Mouse (Mus musculus): ENCODE data around the gene Serpina11. TPM values are rescaled to one million over a fixed set of nuclear protein-coding genes. Genes with fewer than 3 reads are reported as not detected.

The Serpina11 gene
- polyA plus RNA-seq, 1 experiment from 2014 or later: not detected

GRCm38 (mm10) chr12:103995292-103996072 lies 5.7 kb upstream of the Serpina11 start:
- H3K27ac ChIP-seq: no peak overlapping the region
- no peaks in the 10 kb centered on the region for H3K9me3 ChIP-seq
- H3K4me1 ChIP-seq: no peaks in the 10 kb centered on the region
- ATAC-seq (replicated peaks): peak; percentile 65
- H3K36me3 ChIP-seq (replicated peaks): no peaks in the 10 kb centered on the region
- H3K4me3 ChIP-seq: no peak overlapping the region
- no peak overlapping the region for H3K9ac ChIP-seq
- H3K4me2 ChIP-seq: no peak overlapping the region
- 37% methylated on average over 5 of the region's 5 CpGs for WGBS
- H3K27me3 ChIP-seq (replicated peaks): no peaks in the 10 kb centered on the region

GRCm38 (mm10) chr12:103992945-103993344 lies 3.2 kb upstream of the Serpina11 start:
- Histone ChIP-seq H3K4me1 (no peaks in the 10 kb centered on the region), H3K27me3 (replicated peaks) (no peaks in the 10 kb centered on the region), H3K9ac (no peak overlapping the region), H3K36me3 (replicated peaks) (no peaks in the 10 kb centered on the region), H3K4me2 (no peak overlapping the region), H3K4me3 (no peak overlapping the region), H3K9me3 (no peaks in the 10 kb centered on the region), H3K27ac (no peak overlapping the region)
- no peak for ATAC-seq (replicated peaks)
- WGBS: 82% methylated on average over 7 of the region's 7 CpGs

GRCm38 (mm10) chr12:103989514-103989767 lies 316 bp downstream of the Serpina11 start:
- ATAC-seq (replicated peaks): no peak
- H3K4me1 ChIP-seq: no peaks in the 10 kb centered on the region
- H3K4me2 ChIP-seq: no peak overlapping the region
- no peaks in the 10 kb centered on the region for H3K27me3 ChIP-seq (replicated peaks)
- no peak overlapping the region for H3K27ac ChIP-seq
- no peak overlapping the region for H3K9ac ChIP-seq
- no peak overlapping the region for H3K4me3 ChIP-seq
- 72% methylated on average over 2 of the region's 2 CpGs for whole genome bisulfite sequencing
- H3K9me3 ChIP-seq: no peaks in the 10 kb centered on the region
- no peaks in the 10 kb centered on the region for H3K36me3 ChIP-seq (replicated peaks)

GRCm38 (mm10) chr12:103988754-103989513 lies 823 bp downstream of the Serpina11 start:
- H3K36me3 ChIP-seq (replicated peaks): no peaks in the 10 kb centered on the region
- WGBS: 65% methylated on average over 14 of the region's 14 CpGs

GRCm38 (mm10) chr12:103985868-103986267 lies 3.9 kb downstream of the Serpina11 start:
- Histone ChIP-seq H3K4me2 (no peak overlapping the region), H3K4me1 (no peaks in the 10 kb centered on the region), H3K4me3 (no peak overlapping the region), H3K9ac (no peak overlapping the region), H3K27ac (no peak overlapping the region), H3K9me3 (no peaks in the 10 kb centered on the region), H3K36me3 (replicated peaks) (no peaks in the 10 kb centered on the region), H3K27me3 (replicated peaks) (no peaks in the 10 kb centered on the region)
- no peak for ATAC-seq (replicated peaks)
- WGBS: 77% methylated on average over 5 of the region's 5 CpGs

More at GRCm38 (mm10) chr12:103988754-103989513, 823 bp downstream of the Serpina11 start:
- Histone ChIP-seq H3K27ac (no peak overlapping the region), H3K9me3 (no peaks in the 10 kb centered on the region), H3K27me3 (replicated peaks) (no peaks in the 10 kb centered on the region), H3K4me3 (no peak overlapping the region), H3K4me2 (no peak overlapping the region), H3K9ac (no peak overlapping the region), H3K4me1 (no peaks in the 10 kb centered on the region)
- ATAC-seq (replicated peaks): no peak

GRCm38 (mm10) chr12:103984935-103985334 lies 4.8 kb downstream of the Serpina11 start:
- Histone ChIP-seq H3K27me3 (replicated peaks) (no peaks in the 10 kb centered on the region), H3K27ac (no peak overlapping the region), H3K4me3 (no peak overlapping the region), H3K4me2 (no peak overlapping the region), H3K9me3 (no peaks in the 10 kb centered on the region), H3K9ac (no peak overlapping the region), H3K36me3 (replicated peaks) (no peaks in the 10 kb centered on the region), H3K4me1 (no peaks in the 10 kb centered on the region)
- 65% methylated on average over 4 of the region's 4 CpGs for WGBS
- ATAC-seq (replicated peaks): no peak

GRCm38 (mm10) chr12:103981646-103982360 lies 8.0 kb downstream of the Serpina11 start:
- peak; percentile 65 for ATAC-seq (replicated peaks)
- Histone ChIP-seq H3K4me3 (no peak overlapping the region), H3K9ac (no peak overlapping the region), H3K27ac (no peak overlapping the region), H3K27me3 (replicated peaks) (no peaks in the 10 kb centered on the region), H3K4me2 (no peak overlapping the region), H3K36me3 (replicated peaks) (no peaks in the 10 kb centered on the region), H3K9me3 (no peaks in the 10 kb centered on the region), H3K4me1 (no peaks in the 10 kb centered on the region)
- 79% methylated on average over 7 of the region's 7 CpGs for WGBS

GRCm38 (mm10) chr12:103978294-103978693 lies 11.5 kb downstream of the Serpina11 start:
- Histone ChIP-seq H3K27ac (no peak overlapping the region), H3K4me3 (no peak overlapping the region), H3K4me2 (no peak overlapping the region), H3K36me3 (replicated peaks) (no peaks in the 10 kb centered on the region), H3K27me3 (replicated peaks) (no peaks in the 10 kb centered on the region), H3K4me1 (no peaks in the 10 kb centered on the region), H3K9me3 (no peaks in the 10 kb centered on the region), H3K9ac (no peak overlapping the region)
- 85% methylated on average over 10 of the region's 10 CpGs for whole genome bisulfite sequencing
- ATAC-seq (replicated peaks): no peak

GRCm38 (mm10) chr12:103977846-103978245 lies 11.9 kb downstream of the Serpina11 start:
- no peaks in the 10 kb centered on the region for H3K36me3 ChIP-seq (replicated peaks)
- no peaks in the 10 kb centered on the region for H3K9me3 ChIP-seq
- H3K4me3 ChIP-seq: no peak overlapping the region
- H3K4me1 ChIP-seq: no peaks in the 10 kb centered on the region
- no peak overlapping the region for H3K27ac ChIP-seq
- WGBS: 36% methylated on average over 5 of the region's 5 CpGs
- no peak overlapping the region for H3K4me2 ChIP-seq
- ATAC-seq (replicated peaks): no peak
- no peak overlapping the region for H3K9ac ChIP-seq
- H3K27me3 ChIP-seq (replicated peaks): no peaks in the 10 kb centered on the region

GRCm38 (mm10) chr12:103977060-103977459 lies 12.7 kb downstream of the Serpina11 start:
- no peaks in the 10 kb centered on the region for H3K27me3 ChIP-seq (replicated peaks)
- H3K9ac ChIP-seq: no peak overlapping the region
- no peak overlapping the region for H3K27ac ChIP-seq
- H3K4me1 ChIP-seq: no peaks in the 10 kb centered on the region
- ATAC-seq (replicated peaks): no peak
- H3K4me2 ChIP-seq: no peak overlapping the region
- H3K36me3 ChIP-seq (replicated peaks): no peaks in the 10 kb centered on the region
- H3K4me3 ChIP-seq: no peak overlapping the region
- no peaks in the 10 kb centered on the region for H3K9me3 ChIP-seq
- WGBS: 41% methylated on average over 3 of the region's 3 CpGs

GRCm38 (mm10) chr12:103971080-103971479 lies 18.7 kb downstream of the Serpina11 start:
- H3K4me2 ChIP-seq: no peak overlapping the region
- no peak overlapping the region for H3K4me3 ChIP-seq
- WGBS: 96% methylated on average over 4 of the region's 4 CpGs
- H3K27ac ChIP-seq: no peak overlapping the region
- no peaks in the 10 kb centered on the region for H3K27me3 ChIP-seq (replicated peaks)
- no peak for ATAC-seq (replicated peaks)
- H3K9me3 ChIP-seq: no peaks in the 10 kb centered on the region
- no peaks in the 10 kb centered on the region for H3K36me3 ChIP-seq (replicated peaks)
- H3K9ac ChIP-seq: no peak overlapping the region
- H3K4me1 ChIP-seq: no peaks in the 10 kb centered on the region

GRCm38 (mm10) chr12:103969577-103970116 lies 20.1 kb downstream of the Serpina11 start:
- Histone ChIP-seq H3K4me2 (no peak overlapping the region), H3K36me3 (replicated peaks) (no peaks in the 10 kb centered on the region), H3K4me1 (no peaks in the 10 kb centered on the region), H3K9me3 (no peaks in the 10 kb centered on the region), H3K27ac (no peak overlapping the region), H3K4me3 (no peak overlapping the region), H3K9ac (no peak overlapping the region), H3K27me3 (replicated peaks) (no peaks in the 10 kb centered on the region)
- WGBS: 93% methylated on average over 9 of the region's 9 CpGs
- no peak for ATAC-seq (replicated peaks)

Data from midbrain, embryonic 15.5 days (tissue).